Mouse (Mus musculus): ENCODE results near the gene Hbb-y.
"Not testable (repeated sequence)": the region's sequence is repeated elsewhere in the genome, so short reads cannot be mapped to it uniquely, and the experiment has no call there.

Gene Hbb-y

GRCm38 (mm10) chr7:103813152-103813551 is 39.9 kb downstream of the Hbb-y start:
- DNase-seq (ENCODE audit: low read depth, low spot score): not testable (repeated sequence)

GRCm38 (mm10) chr7:103812174-103812573 is 40.8 kb downstream of the Hbb-y start:
- DNase-seq (ENCODE audit: low read depth, low spot score): no peak

- no peak for DNase-seq (ENCODE audit: low read depth, low spot score)
These were observed 41.7 kb downstream of the Hbb-y start for GRCm38 (mm10) chr7:103811223-103811845.

GRCm38 (mm10) chr7:103810746-103811145 is 42.3 kb downstream of the Hbb-y start:
- no peak for DNase-seq (ENCODE audit: low read depth, low spot score)

- no peak for DNase-seq (ENCODE audit: low read depth, low spot score)
These were observed 42.7 kb downstream of the Hbb-y start for GRCm38 (mm10) chr7:103810296-103810695.

- no peak for DNase-seq (ENCODE audit: low read depth, low spot score)
These were observed 43.2 kb downstream of the Hbb-y start for GRCm38 (mm10) chr7:103809801-103810155.

GRCm38 (mm10) chr7:103808971-103809800 is 43.8 kb downstream of the Hbb-y start:
- DNase-seq (ENCODE audit: low read depth, low spot score): no peak

- DNase-seq (ENCODE audit: low read depth, low spot score): not testable (repeated sequence)
These were observed 44.9 kb downstream of the Hbb-y start for GRCm38 (mm10) chr7:103808120-103808519.

- DNase-seq (ENCODE audit: low read depth, low spot score): peak; percentile 30
These were observed 46.2 kb downstream of the Hbb-y start for GRCm38 (mm10) chr7:103806856-103807255.

Data from forelimb bud, embryonic 11.5 days (tissue).